Mouse (Mus musculus): ENCODE data around the gene Ren1.
"Not testable (repeated sequence)": the region's sequence is repeated elsewhere in the genome, so short reads cannot be mapped to it uniquely, and the experiment has no call there.

Ren1 gene

DNA sequence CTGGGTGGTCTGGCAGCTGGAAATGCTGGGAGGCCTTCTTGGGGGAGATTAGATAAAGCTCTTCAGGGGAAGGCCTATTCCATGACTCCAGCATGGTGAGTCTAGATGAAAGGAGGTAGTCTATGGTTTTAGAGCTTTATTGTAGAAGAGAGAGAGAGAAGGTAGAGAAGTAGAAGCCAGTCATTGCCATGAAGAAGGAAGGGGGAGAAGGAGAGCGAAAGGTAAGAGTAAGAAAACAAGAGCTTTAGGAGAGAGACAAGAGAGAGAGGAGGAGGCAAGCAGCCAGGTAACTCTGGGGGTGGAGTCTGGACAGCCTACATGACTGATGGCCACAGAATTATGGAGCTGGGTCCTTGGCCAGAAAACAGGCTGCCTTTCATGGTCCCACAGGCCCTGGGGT is at the start of gene Ren1:
TSS of gene Ren1 (plus strand) at position 301 of the 400 bp plus-strand sequence.
- no peak for DNase-seq (ENCODE audit: low read depth, low spot score)

DNA sequence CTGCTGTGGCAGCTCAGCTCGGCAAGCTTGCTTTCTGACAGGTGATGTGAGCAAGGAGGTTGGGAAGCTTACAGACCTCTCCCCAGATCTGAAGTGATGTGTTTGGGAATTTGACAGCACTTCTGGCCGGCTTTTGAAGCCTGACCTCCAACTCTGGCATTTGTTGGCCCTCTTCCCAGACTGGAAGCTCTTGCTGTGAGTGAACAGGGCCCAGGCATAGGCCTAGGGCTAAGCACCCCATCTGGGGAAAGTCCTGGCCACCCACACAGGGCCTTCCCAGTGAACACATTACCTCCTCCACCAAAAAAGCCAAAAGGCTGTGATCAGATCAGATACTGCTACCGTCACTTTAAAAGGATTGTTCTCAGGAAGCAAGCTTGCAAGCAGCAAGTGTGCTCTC is 47.8 kb upstream of the Ren1 start:
- DNase-seq (ENCODE audit: low read depth, low spot score), result no peak

DNA sequence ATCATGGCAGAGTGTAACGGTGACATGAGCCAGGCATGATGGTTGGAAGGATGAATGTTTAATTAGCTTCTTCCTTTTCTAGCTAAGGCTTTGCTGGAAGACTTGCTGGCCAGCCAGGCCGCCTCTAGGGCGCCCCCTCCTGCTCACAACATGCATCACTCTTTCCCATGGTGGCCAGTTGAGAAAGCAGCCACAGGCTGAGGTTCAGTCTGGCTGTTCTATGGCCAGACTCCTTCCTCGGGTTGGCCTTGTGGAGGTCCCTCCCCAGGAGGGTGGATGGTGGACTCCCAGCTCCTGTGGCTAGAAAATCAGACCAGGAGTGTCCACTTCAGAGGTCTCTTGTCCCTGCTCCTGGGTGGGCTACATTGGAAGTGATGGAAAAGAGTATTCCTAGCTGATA is 43.5 kb upstream of the Ren1 start:
- no peak for DNase-seq (ENCODE audit: low read depth, low spot score)

DNA sequence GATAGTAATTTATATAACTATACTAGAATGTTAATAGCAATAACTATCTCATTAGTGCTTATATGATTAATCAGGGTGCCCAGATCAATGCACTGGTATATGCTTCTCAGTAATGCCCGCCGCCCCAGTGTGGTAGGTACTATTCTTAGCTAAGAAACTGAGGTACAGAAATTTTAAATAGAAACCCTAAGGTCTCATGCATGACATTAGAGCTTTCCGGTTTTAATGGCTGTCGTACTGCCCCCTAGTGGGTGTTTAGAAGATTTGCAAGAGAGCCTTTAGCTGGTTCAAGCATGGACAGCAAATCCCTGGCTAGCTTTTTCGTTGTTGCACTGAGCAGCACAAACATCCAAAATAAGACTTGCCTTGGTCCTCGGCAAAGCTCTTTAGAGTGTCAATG is 43.0 kb upstream of the Ren1 start:
- DNase-seq (ENCODE audit: low read depth, low spot score), result peak; percentile 56

DNA sequence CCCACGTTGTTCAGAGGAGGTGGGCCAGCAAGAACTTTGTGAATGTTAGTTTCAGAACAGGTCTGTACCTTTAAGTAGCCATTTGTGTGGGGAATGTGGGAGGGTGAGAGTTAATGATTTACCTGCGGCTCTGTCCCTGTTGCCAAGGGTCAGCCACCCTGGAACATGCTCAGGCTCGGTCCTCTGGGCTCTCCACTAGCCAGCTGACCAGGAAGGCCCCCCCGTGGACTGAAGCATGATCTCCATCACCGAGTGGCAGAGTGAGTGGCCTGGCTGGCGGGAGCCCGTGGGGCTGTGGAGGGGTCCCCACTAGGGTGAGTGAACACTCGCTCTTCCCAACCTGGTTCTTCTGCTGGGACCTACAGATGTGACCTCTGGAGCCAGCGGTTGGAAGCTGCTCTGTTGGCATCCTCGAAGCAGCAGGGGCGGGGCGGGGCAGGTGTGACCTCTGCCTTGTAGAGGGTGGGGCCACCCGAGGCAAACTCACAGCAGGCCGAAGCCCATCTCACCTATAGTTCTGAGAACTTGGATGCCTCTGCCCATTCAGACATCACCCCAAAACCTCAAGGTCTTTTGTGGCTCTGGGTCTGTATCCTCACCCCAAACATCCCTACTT is 40.5 kb upstream of the Ren1 start, which contains the start of gene Golt1a:
TSS of gene Golt1a (plus strand) at position 149 of the 616 bp plus-strand sequence.
- DNase-seq (ENCODE audit: low read depth, low spot score), result no peak

DNA sequence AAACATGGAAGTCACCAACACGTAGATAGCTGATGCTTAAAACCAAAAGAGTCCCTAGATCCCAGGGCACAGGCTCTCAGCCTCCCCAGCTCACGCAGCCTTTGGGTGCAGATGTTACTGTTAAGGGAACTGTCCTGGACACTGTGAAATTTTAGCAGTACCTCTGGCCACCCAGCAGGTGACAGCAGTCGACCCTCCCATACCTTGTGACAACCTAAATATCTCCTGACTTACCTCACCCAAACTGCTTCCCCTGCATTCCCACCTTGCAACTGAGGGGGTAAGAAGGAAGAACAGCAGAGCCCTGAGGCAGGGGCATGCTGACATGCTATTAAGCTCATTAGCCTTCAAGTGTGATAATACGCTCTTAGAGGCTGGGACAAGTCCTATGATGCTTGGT is 39.1 kb upstream of the Ren1 start:
- DNase-seq (ENCODE audit: low read depth, low spot score), result no peak

DNA sequence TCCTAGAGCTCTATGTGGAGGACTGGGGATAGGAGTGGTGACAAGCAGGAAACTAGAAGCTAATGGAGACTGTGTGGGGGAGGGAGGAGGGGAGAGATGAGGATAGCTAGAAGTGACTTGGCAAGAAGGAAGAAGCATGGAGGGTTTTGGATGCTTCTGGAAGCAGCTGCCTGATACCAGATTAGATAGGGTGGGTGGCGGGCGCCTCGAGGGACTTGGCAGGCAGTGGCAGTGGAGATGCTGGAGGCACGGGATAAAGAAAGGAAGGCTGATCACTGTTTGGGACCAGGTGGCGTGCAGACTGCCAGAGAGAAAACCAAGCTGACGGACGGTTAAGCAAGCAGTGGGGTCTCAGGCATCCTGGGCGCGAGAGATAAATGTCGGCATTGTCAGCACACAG is 38.4 kb upstream of the Ren1 start:
- DNase-seq (ENCODE audit: low read depth, low spot score), result no peak

DNA sequence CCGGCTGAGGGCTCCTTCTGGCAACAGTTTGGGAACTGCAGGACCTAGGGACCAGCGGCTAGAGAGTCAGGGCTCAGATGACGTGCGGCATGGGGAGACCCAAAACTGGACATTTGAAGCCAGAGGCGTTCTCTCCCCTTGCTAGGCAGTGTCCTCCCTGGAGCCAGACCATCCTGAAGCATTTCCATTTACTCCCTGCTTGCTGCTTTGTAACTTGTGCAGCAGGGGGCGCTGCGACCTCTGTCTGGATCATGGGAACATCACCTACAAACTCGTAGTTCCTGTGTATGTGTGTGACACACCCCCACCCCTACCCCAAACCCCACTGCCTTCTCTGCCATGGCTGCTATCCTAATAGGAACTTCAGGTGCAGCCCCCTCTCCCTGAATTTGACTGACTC is 35.9 kb upstream of the Ren1 start:
- no peak for DNase-seq (ENCODE audit: low read depth, low spot score)

DNA sequence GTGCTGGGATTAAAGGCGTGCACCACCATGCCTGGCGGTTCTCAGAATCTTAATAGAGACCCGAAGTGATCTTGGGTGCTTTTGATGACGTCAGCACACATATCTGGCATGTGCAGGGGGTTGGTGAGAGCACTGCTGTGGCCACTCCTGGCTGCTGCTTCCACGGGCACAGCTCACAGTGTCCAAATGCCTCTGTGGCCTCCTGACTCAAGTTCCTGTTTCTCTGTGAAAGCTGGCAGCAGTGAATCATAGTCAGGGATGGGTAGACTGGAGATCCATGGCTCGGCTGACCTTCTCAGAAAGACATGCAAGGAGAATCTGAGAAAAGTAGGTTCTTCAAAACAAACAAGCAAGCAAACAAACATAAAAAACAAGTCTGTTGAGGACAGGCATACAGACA is 34.5 kb upstream of the Ren1 start:
- DNase-seq (ENCODE audit: low read depth, low spot score), result no peak

DNA sequence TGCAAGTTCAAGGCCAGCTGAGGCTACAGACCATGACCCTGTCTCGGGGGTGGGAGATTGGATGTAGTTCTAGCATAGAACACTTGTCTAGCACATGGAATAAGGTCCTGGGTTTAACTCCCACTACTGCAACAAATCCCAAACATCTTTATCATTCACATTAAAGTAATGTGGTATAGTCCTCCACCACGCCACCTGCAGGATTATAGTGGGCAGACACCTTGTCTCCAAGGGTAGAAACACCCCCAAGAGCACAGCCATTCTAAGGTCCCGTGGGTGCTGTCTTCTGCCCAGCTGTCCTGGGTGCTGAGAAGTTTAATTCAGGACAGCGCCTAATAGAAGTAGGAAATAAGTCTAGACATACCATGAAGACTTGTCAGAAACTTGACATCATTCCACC is 33.7 kb upstream of the Ren1 start:
- DNase-seq (ENCODE audit: low read depth, low spot score), result no peak

DNA sequence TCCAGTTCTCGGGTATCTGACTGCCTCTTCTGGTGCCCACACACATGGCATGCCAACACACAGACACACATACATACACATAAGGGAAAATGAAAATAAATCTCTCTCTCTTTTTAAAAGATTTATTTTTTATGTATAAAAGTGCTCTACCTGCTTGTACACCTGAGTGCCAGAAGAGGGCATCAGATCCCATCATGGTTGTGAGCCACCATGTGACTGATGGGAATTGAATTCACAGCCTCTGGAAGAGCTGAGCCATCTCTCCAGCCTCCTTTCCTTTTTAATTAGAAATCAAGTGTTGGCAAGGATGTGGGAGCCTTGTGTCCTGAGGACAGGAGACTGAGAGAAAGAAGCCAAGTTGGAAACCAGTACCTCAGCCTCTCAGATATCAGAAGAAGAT is 33.2 kb upstream of the Ren1 start:
- DNase-seq (ENCODE audit: low read depth, low spot score), result no peak

DNA sequence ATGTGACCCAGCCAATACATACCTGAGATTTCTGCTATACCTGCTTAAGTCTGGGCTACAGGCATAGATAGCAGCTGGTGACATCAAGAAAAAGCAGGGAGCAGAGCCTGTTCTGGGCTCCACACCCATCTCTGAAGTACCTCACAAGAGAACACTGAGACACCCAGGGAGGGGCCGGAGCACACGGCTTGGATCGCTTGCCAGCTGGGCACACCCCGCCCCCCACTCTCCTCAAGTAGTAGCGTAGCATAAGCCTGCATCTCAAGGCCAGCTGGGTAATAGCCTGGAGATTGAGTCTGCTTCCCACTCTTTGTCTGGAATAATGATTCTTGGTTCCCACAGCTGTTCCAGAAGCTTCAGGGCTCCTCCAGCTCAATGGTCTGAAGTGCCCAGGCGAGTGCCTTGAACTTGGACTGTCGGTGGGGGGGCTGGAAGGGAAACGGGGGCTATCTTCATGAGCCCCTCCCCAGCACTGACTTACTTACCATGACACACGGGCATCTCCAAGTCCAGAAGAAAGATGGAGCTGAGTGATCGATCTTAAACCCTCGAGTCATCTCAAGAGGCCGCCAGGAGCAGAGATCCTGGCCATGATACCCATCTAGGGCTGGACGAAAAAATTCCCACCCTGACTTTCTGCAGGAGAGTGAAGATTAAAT is 28.9 kb upstream of the Ren1 start, which contains the start of gene Kiss1:
TSS of gene Kiss1 (plus strand) at position 609 of the 659 bp plus-strand sequence.
- no peak for DNase-seq (ENCODE audit: low read depth, low spot score)

DNA sequence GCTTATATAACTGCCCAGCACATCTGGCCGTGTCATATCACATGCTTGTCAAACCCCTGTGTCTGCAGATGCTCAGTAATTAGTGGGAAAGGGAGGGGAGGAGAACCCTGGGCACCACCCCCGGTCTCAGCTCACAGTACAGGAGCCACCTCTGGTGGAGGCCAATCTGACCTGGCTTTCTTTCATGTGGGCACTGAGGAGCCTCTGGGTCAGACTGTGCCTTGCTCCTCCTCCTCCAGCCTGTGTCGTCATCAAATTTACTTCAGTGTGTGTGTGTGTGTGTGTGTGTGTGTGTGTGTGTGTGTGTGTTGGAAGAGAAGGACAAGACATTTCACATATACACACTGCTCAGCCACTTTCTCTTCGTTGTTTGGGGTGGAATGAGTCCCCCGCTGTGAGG is 27.0 kb upstream of the Ren1 start:
- no peak for DNase-seq (ENCODE audit: low read depth, low spot score)

DNA sequence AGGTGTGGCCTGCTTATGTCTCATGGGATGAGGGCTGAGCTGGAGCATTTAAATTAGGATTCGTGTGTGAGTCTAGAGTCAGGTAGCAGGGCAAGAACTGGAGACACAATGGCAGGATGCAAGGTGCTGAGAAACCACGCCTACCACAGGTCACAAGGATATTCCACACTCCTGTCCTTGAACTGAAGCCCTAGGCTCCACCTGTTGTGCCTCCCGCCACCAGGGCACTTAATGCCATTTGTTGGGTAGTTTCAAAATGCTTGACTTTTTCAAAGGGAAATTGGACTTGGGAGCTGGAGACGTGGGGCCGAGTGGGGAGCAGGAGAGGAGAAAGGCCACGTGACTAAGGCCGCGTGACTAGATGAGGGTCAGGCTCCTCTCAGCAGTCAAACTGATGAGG is 24.4 kb upstream of the Ren1 start:
- no peak for DNase-seq (ENCODE audit: low read depth, low spot score)

DNA sequence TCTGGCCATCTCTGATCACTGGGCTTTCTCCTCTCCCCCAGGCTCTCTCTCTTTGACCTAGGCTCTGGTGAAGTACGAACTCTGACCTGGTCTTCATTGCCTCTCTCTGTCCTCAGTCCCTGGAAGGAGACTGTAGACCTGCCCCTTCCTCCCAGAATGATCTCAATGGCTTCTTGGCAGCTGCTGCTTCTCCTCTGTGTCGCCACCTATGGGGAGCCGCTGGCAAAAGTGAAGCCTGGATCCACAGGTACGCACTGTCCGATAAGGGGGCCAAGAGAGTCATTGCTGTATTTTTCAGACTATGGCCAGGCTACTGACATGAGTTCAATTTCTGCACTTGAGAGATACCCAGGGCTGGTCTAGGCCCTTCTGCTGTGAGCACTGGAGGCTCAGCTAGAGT is 23.2 kb upstream of the Ren1 start:
- no peak for DNase-seq (ENCODE audit: low read depth, low spot score)

DNA sequence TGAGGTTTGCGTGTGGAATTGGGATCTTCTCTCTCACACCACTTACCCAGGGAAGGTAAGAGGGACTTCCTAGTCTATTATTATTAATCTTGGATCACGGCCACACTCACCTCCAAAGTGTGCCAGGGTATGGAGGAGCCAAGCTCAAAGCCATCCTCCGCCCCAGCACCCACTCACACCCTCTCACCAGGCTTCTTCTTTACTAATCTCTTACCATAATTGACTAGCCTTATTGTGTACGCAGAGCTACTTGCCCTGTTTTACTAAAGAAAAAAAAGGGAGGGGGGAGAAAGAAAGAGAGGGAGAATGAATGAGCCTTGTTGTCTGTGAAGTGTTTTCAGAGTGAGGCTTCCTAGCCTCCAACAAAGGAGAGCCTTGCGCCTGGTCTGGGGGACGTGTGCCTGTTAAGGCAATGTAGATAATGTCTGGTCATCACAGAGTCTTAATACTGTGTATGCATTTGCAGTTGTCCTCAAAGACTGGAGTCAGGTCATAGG is 22.0 kb upstream of the Ren1 start:
- no peak for DNase-seq (ENCODE audit: low read depth, low spot score)

DNA sequence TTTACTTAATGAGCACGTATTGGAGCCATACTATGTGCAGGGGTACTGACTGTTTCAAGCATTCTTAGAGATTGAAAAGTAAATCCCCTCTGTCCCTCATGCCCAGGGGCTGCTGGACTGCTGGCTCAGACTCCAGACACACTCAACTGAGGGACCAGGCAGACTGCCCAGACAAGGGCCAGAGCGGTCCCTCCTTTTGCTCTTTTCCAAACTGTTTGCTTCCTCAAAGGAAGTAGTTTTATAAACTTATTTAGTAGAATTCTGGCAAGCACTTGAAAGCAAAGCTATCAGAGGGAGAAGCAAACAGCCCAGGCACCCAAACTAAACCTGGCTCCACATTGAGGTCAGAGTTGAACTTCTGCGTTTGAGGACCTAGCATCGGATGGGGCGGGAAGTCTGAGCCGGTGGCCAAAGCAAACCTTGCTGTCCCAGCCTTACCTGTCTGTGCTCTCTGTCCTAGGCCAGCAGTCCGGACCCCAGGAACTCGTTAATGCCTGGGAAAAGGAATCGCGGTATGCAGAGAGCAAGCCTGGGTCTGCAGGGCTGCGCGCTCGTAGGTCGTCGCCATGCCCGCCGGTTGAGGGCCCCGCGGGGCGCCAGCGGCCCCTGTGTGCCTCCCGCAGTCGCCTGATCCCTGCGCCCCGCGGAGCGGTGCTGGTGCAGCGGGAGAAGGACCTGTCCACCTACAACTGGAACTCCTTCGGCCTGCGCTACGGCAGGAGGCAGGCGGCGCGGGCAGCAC is 21.2 kb upstream of the Ren1 start:
- DNase-seq (ENCODE audit: low read depth, low spot score), result no peak

DNA sequence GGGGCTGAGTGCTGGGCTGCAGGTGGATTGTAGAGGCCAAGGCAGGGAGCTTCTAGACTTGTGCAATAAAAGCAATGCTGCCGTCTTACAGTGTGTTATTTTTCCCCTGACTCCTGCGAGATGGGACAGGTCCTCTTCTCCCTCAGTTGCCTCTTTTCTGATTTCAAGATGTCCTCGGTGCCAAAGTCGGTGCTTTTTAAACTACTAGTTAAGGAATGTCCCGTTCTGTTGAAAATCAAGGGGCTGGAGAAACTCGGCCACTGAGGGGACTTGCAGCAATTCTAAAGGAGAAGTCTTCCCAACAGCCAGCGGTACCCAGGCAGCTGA is 20.7 kb upstream of the Ren1 start:
- DNase-seq (ENCODE audit: low read depth, low spot score), result no peak

DNA sequence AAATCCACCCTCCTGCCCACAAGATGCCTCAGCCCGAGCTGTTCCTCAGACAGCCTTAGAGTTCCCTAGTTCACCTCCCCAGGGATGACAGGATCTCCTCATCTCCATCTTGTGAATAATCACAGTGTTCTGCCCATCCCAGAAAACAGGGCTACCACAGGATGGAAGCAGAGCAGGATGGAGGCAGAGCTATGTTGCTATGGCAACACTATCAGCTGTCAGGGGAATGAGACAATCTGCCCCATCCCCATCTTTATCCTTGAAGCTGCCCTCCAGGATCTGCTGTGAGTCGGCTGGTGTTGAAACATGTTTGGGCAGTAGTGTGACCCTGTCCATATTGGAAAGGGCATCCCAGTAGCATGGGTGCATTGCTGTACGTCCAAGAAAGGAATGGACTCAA is 19.2 kb upstream of the Ren1 start:
- DNase-seq (ENCODE audit: low read depth, low spot score), result no peak

DNA sequence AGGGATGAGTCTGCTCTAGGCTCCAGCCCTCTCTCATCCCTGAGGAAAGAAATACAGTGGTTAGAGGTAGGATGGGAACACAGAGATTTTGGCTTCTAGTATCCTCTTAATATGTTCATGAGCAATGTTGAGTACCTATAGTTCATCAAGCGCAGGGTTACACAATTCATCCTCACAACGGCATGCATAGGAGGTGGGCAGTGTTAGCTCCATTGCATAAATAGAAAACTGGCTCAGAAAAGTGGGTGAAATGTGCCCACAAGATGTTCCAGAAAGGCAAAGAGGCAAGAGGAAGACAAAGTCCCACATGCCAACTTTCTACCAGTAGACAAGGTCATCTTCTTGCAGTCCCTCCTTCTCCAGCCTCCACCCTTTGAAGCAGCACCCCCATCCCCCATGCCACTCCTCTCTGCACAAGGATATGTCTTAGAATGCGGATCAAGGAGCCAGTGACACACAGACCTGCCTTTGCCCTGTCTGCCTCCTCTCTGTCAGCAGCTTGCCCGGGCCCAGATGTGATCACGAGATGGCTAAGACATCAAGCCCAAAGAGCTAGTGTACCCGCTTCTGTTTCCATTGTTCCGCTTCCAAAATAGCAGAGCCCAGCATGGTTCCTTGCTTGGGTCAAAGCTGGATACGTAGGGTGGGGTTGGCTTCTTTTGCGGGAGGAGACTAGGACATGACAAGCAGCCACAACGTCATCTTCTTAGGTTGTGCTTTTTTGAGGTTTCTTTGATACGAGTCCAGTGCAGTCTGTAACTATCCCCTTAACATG is 17.5 kb upstream of the Ren1 start:
- DNase-seq (ENCODE audit: low read depth, low spot score), result no peak

DNA sequence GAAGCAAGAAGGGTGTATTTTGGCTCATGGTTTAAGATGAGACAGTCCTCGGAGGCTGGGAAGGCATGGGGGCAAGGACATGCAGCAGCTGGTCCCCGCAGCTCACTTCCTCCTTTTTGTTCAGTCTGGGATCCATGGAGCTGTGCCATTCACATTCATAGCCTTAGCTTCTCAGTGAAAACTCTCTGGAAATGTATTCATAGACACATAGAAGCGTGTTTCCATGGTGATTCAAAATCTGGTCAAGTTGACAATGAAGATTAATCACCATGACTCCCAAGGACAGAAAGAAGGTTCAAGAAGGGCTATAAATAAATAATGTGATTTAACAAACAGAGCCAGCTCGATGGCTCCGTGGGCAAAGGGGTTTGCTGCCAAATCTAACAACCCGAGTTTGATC is 16.4 kb upstream of the Ren1 start:
- DNase-seq (ENCODE audit: low read depth, low spot score), result no peak

DNA sequence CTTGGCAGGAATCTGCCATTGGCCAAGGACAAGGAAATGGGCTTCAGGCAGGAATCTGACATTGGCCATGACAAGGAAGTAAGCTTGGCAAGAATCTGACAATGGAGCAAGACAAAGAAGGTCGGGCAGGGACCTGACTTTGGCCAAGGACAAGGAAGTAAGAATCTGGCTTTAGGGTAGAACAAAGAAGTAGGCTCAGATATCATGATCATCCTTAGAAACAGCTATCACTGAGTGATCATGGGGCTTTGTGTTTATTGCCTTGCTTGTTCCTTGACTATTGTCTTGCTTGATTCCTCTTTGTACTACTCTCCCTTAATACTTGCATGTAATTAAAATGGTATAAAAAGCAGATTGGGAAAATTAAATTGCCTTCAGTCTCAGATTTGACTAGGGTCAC is 9.9 kb upstream of the Ren1 start:
- not testable (repeated sequence) for DNase-seq (ENCODE audit: low read depth, low spot score)

Data from retina, adult 2 months (tissue).